Mouse (Mus musculus) hindbrain, embryonic 16.5 days (tissue): ENCODE measurements at regions not wholly inside any gene's neighbourhood (a gene's known extent, or its start where the extent isn't known, plus 50 kb on each side); places are given as distances from the start of the nearest gene placed in this dataset.

Source experiments
- ATAC-seq: fragments of 200-750 bp; cut with Nextera tagmentation; 2 replicates; pipeline ENCODE4 v1.8.0; 2017; ENCODE audit warnings: moderate TSS enrichment, moderate library complexity
- H3K27ac ChIP-seq: fragments of 300-500 bp; sonication (generic); 2 replicates; pipeline ENCODE4 v1.5.1; 2014; ENCODE audit warnings: low read depth, mild to moderate bottlenecking, control low read depth, low read length, moderate library complexity
- H3K27me3 ChIP-seq: fragments of 300-500 bp; sonication (generic); replicated peaks from 2 replicates; pipeline ENCODE4 v1.6.1; 2014; ENCODE audit warnings: low read length; ENCODE audit not compliant: control insufficient read depth, insufficient read depth
- H3K36me3 ChIP-seq: fragments of 300-500 bp; sonication (generic); 2 replicates; pipeline ENCODE4 v1.6.1; 2014; ENCODE audit warnings: mild to moderate bottlenecking, low read length, moderate library complexity, mixed read lengths; ENCODE audit not compliant: control insufficient read depth, insufficient read depth
- H3K4me1 ChIP-seq: fragments of 300-500 bp; sonication (generic); 2 replicates; pipeline ENCODE4 v1.6.1; 2014; ENCODE audit warnings: low read depth, low read length; ENCODE audit not compliant: control insufficient read depth, insufficient read depth
- H3K4me2 ChIP-seq: fragments of 300-500 bp; sonication (generic); 2 replicates; pipeline ENCODE4 v1.6.1; 2014; ENCODE audit warnings: mild to moderate bottlenecking, low read length, control low read depth, moderate library complexity
- H3K4me3 ChIP-seq: fragments of 300-500 bp; sonication (generic); 2 replicates; pipeline ENCODE4 v1.5.1; 2014; ENCODE audit warnings: mild to moderate bottlenecking, low read length, control low read depth, moderate library complexity
- H3K9ac ChIP-seq: fragments of 300-500 bp; sonication (generic); 2 replicates; pipeline ENCODE4 v1.6.1; 2014; ENCODE audit warnings: low read depth, mild to moderate bottlenecking, control low read depth, low read length, moderate library complexity
- H3K9me3 ChIP-seq: fragments of 300-500 bp; sonication (generic); 2 replicates; pipeline ENCODE4 v1.6.1; 2014; ENCODE audit warnings: mild to moderate bottlenecking, low read length, moderate library complexity; ENCODE audit not compliant: control insufficient read depth
- WGBS: fragments of 180-500 bp; shearing (Covaris S2); extraction: QIAGEN DNeasy Blood & Tissue Kit; methylation state at CpG from one replicate; pipeline ENCODE4 v1.1.7; 2014; 5-methylcytosine and 5-hydroxymethylcytosine counted together

DNA sequence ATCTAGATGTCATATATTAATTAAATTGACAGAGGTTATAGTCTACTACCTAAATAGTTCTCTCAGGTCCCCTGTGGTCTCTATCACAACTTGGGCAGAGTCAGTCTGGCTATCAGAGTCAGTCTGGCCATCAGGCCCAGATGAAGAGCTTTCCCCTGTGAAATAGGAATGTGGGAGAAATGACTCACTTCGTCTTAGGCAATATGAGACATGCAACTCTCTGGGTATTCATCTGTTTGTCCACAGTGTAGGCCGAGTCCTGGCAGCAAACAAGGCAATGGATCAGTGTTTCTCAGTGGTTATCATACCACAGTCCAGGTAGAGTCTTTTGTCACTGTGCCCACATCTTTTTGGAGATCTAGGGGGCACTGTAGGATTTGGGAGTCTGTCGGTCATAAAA lies 156.0 kb downstream of the Gm10260 start:
- no peak for ATAC-seq
- 90% methylated on average over 3 of the region's 3 CpGs for WGBS
- Histone ChIP-seq H3K27ac (no peak overlapping the region), H3K4me3 (no peak overlapping the region), H3K36me3 (no peaks in the 10 kb centered on the region), H3K9ac (no peak overlapping the region), H3K9me3 (no peaks in the 10 kb centered on the region), H3K27me3 (no peaks in the 10 kb centered on the region), H3K4me1 (0 out of 2 replicates have a peak, but pooled peaks cover 4% of the 10 kb centered on the region), H3K4me2 (no peak overlapping the region)

DNA sequence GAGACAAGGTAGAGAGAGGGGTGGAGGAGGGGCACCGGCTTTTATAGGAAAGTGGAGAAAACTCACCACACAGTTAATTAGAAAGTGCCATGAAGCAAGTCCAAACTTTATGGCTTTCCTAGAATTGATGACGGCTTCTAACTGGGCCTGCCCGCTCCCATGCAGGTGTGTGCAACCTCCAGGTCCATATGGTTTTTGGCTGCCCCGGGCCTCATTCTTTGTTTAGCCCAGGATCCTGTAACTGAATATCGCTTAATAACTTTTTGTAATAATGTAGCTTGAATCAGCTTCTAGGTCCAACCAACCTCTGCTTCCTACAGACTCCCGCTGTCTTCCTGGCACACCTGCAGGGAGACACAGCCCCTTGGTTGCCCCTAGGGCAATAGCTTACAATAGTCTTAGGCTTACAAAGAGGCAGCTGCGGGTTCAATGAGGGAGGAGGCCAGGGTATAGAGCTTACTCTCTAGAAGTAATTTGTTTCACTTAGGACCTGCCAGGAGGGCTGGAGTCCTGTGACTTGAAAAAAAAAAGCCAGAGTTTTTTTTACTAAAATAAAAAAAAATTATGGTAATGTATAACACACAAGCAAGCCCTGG lies 159.2 kb downstream of the Gm10260 start:
- H3K27ac ChIP-seq, result no peak overlapping the region
- no peak overlapping the region for H3K4me3 ChIP-seq
- 68% methylated on average over 7 of the region's 7 CpGs for WGBS
- H3K9me3 ChIP-seq, result no peaks in the 10 kb centered on the region
- no peak overlapping the region for H3K4me2 ChIP-seq
- ATAC-seq, result no peak
- H3K9ac ChIP-seq, result no peak overlapping the region
- no peaks in the 10 kb centered on the region; the same call in 1 of the 2 replicates for H3K4me1 ChIP-seq
- H3K36me3 ChIP-seq, result no peaks in the 10 kb centered on the region
- H3K27me3 ChIP-seq, result no peaks in the 10 kb centered on the region

GRCm38 (mm10) chr13:97600136-97600535 lies 160.3 kb downstream of the Gm10260 start:
- no peaks in the 10 kb centered on the region for H3K27me3 ChIP-seq
- no peak overlapping the region for H3K4me2 ChIP-seq
- H3K9me3 ChIP-seq, result no peaks in the 10 kb centered on the region
- H3K9ac ChIP-seq, result no peak overlapping the region
- H3K4me1 ChIP-seq, result no peaks in the 10 kb centered on the region; the same call in 1 of the 2 replicates
- H3K36me3 ChIP-seq, result no peaks in the 10 kb centered on the region
- ATAC-seq, result no peak
- WGBS, result 69% methylated on average over 7 of the region's 7 CpGs
- no peak overlapping the region for H3K27ac ChIP-seq
- H3K4me3 ChIP-seq, result no peak overlapping the region

DNA sequence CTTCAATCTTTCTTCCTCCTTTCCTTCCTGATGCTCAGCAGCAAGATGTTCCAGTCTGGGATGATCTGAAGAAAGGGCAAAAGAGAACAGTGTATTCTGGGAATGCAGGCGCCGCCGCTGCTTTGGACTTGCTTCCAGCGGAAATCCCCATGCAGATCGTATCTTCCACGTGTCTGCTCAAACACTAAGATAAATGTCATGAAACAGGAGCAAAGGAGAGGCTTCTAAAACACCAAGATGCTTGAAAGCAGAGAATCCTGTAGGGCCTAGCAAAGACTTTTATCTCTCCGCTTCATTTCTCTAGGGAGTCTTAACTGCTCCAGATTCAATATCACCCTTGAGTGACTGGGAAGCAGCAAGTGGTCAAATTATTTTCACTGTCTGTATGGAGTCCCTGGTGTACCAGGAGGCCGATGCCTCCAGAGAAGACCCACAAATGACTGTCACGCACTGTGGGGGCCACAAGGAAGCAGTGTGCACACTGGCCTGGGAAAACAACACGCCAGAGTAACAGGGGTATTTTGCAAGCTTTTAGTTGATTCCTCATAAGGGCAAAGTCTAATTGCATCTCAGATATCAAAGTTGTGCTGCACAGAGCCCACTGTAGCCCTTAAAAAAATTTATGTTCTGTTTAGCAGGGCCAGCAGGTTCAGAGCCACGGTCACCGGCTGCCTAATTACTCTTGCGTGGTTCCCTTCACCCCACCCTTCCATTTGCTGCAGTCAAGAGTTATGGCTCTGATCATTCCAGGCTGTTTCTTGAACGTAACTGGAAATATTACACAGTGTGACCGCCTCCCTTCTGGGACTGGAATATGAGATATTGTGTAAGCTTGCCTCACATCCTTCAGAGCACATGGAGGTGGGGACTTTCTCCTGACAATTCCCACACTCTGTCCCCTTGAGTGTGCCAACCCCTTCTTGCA lies 161.7 kb downstream of the Gm10260 start:
- Histone ChIP-seq H3K27me3 (no peaks in the 10 kb centered on the region), H3K4me1 (no peaks in the 10 kb centered on the region; the same call in 1 of the 2 replicates), H3K4me2 (no peak overlapping the region), H3K36me3 (no peaks in the 10 kb centered on the region), H3K4me3 (no peak overlapping the region), H3K9ac (no peak overlapping the region), H3K27ac (no peak overlapping the region), H3K9me3 (no peaks in the 10 kb centered on the region)
- 66% methylated on average over 15 of the region's 15 CpGs for WGBS
- ATAC-seq, result 0 out of 2 replicates have a peak, but pooled peaks have one; percentile 40

DNA sequence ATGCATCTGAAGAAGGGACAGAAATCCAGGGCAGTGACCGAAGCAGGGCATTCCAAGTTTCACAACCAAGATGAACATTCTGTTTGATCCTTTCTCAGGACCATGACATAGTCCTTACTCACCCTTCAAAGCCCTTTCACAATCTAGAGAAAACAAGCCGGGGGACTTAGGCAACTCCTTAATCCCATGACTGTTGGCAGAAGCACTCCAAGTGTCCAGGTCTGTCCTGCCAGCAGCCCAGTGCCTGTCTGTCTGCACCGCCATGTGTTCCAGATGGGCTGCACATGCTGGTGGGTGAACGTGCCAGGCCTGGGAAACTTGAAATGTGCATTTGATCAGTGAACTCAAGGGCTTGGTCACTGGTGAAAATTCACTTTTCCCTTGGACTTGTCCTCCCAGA lies 165.6 kb downstream of the Gm10260 start:
- no peaks in the 10 kb centered on the region for H3K27me3 ChIP-seq
- ATAC-seq, result no peak
- no peak overlapping the region for H3K27ac ChIP-seq
- H3K4me2 ChIP-seq, result no peak overlapping the region
- WGBS, result 92% methylated on average over 4 of the region's 4 CpGs
- H3K4me3 ChIP-seq, result no peak overlapping the region
- H3K9me3 ChIP-seq, result no peaks in the 10 kb centered on the region
- H3K9ac ChIP-seq, result no peak overlapping the region
- no peaks in the 10 kb centered on the region for H3K36me3 ChIP-seq
- no peaks in the 10 kb centered on the region; the same call in 1 of the 2 replicates for H3K4me1 ChIP-seq

GRCm38 (mm10) chr13:97589626-97590025 lies 170.8 kb downstream of the Gm10260 start:
- Histone ChIP-seq H3K9me3 (no peaks in the 10 kb centered on the region), H3K36me3 (no peaks in the 10 kb centered on the region)

GRCm38 (mm10) chr13:97588085-97588484 lies 172.3 kb downstream of the Gm10260 start:
- Histone ChIP-seq H3K4me3 (no peak overlapping the region), H3K27me3 (no peaks in the 10 kb centered on the region), H3K27ac (no peak overlapping the region), H3K36me3 (no peaks in the 10 kb centered on the region), H3K4me1 (no peaks in the 10 kb centered on the region), H3K9ac (no peak overlapping the region), H3K4me2 (no peak overlapping the region), H3K9me3 (no peaks in the 10 kb centered on the region)
- ATAC-seq, result no peak
- WGBS, result 89% methylated on average over 1 of the region's 1 CpGs

More at GRCm38 (mm10) chr13:97589626-97590025, 170.8 kb downstream of the Gm10260 start:
- Histone ChIP-seq H3K9ac (no peak overlapping the region), H3K27ac (no peak overlapping the region), H3K4me3 (no peak overlapping the region), H3K4me2 (no peak overlapping the region), H3K4me1 (no peaks in the 10 kb centered on the region), H3K27me3 (no peaks in the 10 kb centered on the region)
- WGBS, result 78% methylated on average over 8 of the region's 8 CpGs
- ATAC-seq, result no peak

GRCm38 (mm10) chr13:97587088-97587487 lies 173.3 kb downstream of the Gm10260 start:
- H3K27me3 ChIP-seq, result no peaks in the 10 kb centered on the region
- H3K9ac ChIP-seq, result no peak overlapping the region
- ATAC-seq, result no peak
- no peak overlapping the region for H3K4me2 ChIP-seq
- WGBS, result 88% methylated on average over 1 of the region's 1 CpGs
- no peak overlapping the region for H3K4me3 ChIP-seq
- no peaks in the 10 kb centered on the region for H3K9me3 ChIP-seq
- no peaks in the 10 kb centered on the region for H3K4me1 ChIP-seq
- H3K36me3 ChIP-seq, result no peaks in the 10 kb centered on the region
- no peak overlapping the region for H3K27ac ChIP-seq

DNA sequence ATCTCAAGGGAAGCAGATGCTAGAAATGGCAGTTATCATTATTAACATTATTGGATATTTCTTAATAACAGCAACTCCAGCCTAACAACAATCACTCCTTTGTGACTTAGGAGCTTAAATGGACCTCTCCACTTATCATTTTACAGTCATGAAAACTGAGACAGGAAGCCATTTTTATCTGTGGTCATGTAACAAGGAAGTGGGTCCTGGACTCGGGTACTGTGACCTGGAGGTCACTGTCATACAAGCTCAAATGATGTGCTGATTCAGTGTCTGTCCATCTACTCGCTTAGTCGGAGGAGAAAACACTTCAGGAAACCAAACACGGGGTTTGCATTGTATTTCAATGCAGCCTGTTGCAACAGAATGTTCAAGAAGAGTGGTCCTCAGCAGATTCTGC lies 176.4 kb downstream of the Gm10260 start:
- Histone ChIP-seq H3K27me3 (no peaks in the 10 kb centered on the region), H3K27ac (no peak overlapping the region), H3K4me2 (no peak overlapping the region), H3K9me3 (no peaks in the 10 kb centered on the region), H3K9ac (no peak overlapping the region), H3K36me3 (no peaks in the 10 kb centered on the region), H3K4me1 (no peaks in the 10 kb centered on the region), H3K4me3 (no peak overlapping the region)
- no peak for ATAC-seq
- WGBS, result 87% methylated on average over 4 of the region's 4 CpGs
